Mouse (Mus musculus): ENCODE measurements around the gene Fcho1.
A peak's percentile ranks its signal among the peaks of the same experiment; 100 is the strongest.
"Not testable (repeated sequence)": the region's sequence is repeated elsewhere in the genome, so short reads cannot be mapped to it uniquely, and the experiment has no call there.

Gene Fcho1

DNA sequence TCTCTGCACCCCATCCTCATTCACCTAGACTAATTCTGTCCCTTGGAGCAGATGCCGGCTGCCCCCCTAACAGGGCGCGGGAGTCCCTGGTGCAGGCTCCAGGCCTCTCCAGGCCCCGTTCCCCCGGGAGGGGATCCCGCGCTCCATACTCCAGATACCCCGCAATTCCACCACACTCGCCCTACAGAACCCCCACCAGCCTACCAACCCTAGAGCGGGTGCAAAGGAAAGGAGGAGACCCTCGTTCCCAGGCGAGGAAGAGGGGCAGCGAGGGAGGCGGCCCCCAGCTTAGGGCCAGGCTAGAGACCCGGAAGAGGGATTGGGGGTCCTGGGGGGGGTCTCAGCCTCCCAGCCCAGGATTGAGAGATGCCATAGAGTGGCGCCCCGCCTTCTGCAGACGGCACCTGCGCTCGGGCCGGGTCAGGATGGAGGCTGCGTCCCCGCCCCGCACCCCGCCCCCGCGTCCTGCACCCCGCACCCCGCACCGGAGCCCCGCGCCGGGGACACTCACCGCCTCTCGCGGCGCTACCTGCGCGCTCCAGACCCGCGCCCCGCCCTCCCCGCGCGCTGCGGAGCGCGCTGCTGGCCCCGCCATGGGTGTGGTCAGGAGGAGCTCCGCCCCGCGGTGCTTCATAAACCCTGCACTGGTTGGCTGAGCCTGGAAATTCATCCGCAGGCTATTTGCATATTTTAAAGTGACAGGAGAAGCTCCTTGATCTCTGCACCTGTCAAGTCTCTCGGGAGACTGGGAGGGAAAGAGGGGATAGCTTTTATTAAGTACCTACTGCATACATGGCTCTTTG is at the start of gene Fcho1:
Gene Fcho1 (minus strand): TSS at position 595 of the 803 bp plus-strand sequence.
- peak; percentile 82 to 94 for DNase-seq (ENCODE audit: low spot score in 2 of 2)

GRCm38 (mm10) chr8:71771336-71771735 is 45.8 kb upstream of the Fcho1 start:
- DNase-seq (ENCODE audit: low spot score in 2 of 2) = no peak

DNA sequence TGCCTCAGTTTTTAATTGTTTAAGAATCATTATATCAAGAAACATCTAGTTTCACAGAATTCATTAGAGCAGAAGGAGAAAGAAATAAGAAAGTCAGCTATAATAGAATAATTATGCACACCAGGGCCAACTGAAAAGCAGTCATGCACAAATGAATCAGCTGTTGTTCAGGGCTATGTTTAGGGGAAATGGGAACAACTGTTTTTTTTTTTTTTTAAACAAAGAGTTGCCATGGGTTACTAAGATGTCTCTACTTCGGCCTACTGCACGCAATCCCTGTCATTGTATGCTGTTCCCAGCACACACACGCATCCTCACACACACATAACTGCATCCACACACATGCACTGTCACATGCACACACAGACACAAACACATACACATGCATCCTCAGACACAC is 33.3 kb upstream of the Fcho1 start:
- DNase-seq (ENCODE audit: low spot score in 2 of 2) = no peak

GRCm38 (mm10) chr8:71752881-71753552 is 27.5 kb upstream of the Fcho1 start:
- DNase-seq (ENCODE audit: low spot score in 2 of 2) = not testable (repeated sequence)

DNA sequence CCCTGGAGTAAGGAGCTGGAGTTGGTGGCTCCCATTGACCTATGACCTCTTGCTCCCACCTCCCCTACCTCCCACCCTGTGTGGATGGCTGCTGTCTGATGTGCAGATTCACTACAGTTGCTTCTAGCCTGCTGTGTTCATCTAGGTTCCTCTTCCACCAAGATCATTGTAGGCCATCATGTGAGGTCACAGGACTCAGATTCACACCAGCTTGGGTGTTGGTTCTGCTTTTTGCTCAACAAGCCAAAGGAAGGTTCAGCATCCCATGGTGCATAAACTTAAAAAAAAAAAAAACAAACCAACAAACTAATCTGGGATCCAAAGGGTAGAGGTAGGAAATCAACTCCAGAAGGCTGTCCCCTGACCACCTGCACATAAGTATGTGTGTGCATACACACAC is 26.7 kb upstream of the Fcho1 start:
- not testable (repeated sequence) for DNase-seq (ENCODE audit: low spot score in 2 of 2)

DNA sequence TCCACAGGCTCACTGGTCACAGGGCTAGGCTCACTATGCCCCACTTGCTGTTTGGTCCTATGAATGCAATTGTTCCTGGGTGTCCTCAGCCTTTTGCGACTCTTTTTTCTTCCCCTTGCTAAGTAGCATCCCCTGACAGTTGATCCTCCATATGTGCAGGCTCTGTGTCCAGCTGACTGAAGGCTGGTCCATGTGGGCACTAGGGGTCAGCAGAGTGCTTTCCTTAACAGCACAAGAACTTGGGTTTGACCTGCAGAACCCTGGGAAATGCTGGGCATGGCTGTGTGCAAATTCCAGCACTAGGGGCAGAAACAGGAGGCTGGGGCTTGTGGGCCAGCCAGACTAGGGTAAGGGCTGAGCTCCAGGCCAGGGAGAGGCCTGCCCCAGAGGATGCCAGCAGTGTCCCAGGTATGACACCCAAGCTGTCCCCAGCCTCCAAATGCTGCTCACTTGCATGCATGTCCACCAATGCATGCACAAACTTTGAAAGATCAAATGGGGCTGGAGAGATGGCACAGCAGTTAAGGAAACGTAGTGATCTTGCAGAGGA is 25.9 kb upstream of the Fcho1 start:
- DNase-seq (ENCODE audit: low spot score in 2 of 2) = peak in 1 of 2 experiments; percentile 65

DNA sequence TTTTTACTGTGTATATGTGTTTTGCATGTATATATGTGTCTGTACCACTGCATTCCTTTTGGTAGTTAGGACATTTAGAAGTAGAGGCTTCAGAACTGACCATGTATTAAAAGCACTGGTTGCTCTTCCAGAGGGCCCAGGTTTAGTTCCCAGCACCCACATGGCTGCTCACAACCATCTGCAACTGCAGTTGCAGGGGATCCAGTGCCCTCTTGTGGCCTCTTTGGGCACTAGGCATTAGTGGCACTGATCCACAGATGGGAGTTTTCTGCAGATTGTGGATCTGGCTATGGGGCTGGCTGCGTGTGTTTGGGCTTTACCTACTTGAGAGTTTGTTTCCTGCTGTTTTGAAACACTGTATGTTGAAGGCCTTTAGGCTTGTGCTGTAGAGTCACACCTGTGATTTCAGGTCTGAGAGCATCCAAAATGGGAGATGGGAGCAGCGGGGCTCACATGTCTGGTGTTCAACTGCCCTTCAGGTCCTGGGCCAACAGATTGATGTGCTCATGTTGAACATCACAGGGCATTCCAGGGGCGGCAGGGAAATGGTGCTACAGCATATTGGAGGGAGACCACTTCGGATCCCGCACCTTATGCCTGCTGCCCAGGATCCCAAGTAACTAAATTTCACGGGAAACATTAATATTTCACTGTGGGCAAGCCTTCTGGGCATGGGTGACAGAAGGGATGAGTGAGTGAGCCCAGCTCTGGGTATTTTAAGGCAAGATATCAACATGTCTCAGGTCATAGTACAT is 24.0 kb upstream of the Fcho1 start:
- DNase-seq (ENCODE audit: low spot score in 2 of 2) = not testable (repeated sequence)

DNA sequence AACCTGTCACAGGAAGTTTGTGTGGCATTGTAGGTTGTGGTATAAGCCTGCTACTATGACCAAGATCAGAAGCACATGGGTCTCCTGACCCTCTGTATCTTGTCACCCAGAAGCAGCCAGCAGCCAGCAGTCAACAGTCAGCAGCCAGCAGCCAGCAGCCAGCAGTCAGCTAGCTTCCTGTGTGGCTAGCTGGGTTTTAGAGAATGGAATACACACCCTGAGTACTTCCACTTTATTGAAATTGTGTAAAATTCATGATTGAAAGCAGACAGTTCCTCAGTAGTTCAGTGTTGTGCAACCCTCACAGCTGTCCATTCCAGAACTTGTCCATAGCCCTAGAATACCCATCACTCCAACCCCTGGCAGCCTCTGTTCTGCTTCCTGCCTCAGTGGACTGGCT is 21.6 kb upstream of the Fcho1 start:
- DNase-seq (ENCODE audit: low spot score in 2 of 2) = not testable (repeated sequence)

- no peak for DNase-seq (ENCODE audit: low spot score in 2 of 2)
Observed at GRCm38 (mm10) chr8:71745322-71745721, 19.8 kb upstream of the Fcho1 start.

GRCm38 (mm10) chr8:71742783-71743182 is 17.3 kb upstream of the Fcho1 start:
- no peak for DNase-seq (ENCODE audit: low spot score in 2 of 2)

DNA sequence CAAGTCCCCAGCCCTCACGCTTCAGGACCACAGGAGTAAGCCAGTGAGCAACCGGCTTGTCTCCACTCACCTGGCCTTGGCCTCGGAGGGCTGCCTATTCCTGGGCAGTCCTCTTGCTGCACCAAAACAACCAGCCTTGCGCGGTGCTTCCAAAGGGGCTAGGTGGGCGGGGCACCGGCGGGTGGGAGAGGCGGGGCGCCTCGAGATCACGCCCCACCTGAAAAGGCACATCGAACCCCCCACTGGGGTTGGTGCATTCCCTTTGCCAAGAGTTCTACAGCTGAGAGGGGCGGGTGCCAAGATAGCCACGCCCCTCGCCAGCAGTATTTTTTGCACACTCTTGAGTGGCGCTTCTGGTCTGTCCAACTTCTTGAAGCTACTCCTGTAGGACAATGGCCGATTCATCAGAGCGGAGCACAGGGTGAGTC is 16.2 kb upstream of the Fcho1 start:
- DNase-seq (ENCODE audit: low spot score in 2 of 2) = no peak

DNA sequence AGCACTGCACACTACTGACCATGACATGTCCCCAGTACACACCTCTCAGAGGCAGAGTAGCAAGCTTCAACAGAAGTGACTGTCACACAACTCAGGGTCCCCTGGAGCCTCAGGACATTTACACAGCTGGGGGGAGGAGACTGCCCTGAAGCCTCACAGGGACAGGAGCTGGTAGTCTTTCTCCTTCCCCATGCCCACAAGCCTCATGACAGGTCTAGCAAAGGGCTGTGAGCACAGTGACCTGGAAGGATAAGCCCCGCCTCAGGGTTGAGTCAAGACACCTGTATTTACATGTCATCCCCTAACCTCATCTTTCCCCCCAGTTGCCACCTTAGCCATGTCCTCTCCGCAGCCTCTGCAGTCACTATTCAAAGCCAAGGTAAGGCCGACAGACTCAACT is 15.7 kb upstream of the Fcho1 start:
- peak in 1 of 2 experiments; percentile 11 for DNase-seq (ENCODE audit: low spot score in 2 of 2)

- peak in 1 of 2 experiments; percentile 9 for DNase-seq (ENCODE audit: low spot score in 2 of 2)
Observed at GRCm38 (mm10) chr8:71738316-71738715, 12.8 kb upstream of the Fcho1 start.

DNA sequence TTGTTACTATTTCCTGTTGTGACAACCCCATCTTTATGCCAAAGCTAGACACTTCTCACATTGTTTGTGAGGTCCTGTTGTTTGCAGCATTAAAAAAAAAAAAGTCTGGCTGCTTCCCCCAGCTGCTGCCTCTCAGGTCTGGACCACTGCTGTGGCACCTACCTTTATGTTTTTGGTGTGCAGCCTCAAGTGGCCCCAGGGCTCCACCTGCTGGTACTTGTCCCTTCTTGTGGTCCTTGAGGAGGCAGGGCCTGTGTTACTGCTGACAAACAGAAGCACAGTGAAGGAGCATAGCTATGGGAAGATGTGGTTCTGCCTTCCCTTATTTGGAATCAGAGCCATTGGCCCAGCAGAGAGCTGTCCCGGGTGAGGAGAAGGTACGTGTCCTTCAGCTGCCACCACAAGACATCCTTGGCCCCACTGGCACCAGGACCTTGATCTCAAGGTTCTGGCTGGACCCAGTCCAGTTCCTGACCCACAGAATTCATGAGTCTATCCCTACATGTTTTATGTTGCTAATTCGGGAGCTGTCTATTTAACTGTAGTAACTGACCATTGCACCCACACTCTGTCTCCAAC is 6.2 kb upstream of the Fcho1 start:
- DNase-seq (ENCODE audit: low spot score in 2 of 2) = peak; percentile 65 to 87

GRCm38 (mm10) chr8:71728826-71729620 is 3.5 kb upstream of the Fcho1 start:
- DNase-seq (ENCODE audit: low spot score in 2 of 2) = peak in 1 of 2 experiments; percentile 40

GRCm38 (mm10) chr8:71728240-71728785 is 2.8 kb upstream of the Fcho1 start:
- peak in 1 of 2 experiments; percentile 68 for DNase-seq (ENCODE audit: low spot score in 2 of 2)

- peak; percentile 37 to 50 for DNase-seq (ENCODE audit: low spot score in 2 of 2)
Observed at GRCm38 (mm10) chr8:71724389-71724788, 1.1 kb downstream of the Fcho1 start.

DNA sequence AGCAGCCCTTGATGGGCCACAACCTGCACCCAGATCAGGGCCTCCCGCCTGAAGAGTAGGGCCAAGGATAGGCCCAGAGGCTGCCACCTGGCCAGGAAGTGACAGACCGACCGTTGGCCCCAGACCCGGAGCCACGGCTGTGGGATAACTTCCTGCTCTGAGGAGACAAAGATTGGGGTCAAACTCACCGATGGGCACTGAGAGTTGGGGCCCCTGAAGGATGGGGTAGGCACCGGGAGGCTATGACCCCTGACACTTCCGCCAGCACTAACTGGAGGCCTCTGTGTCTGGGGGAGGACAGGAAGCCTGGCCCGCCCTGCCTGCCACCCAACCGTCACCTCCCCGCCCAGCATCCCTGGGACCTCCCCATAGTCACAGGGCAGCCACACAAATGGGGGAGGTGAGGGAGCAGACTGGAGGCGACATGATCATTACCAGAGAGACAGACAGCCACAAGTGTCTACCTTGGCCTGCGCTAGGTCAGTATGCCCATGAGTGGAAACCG is 2.4 kb downstream of the Fcho1 start:
- peak; percentile 79 to 88 for DNase-seq (ENCODE audit: low spot score in 2 of 2)

DNA sequence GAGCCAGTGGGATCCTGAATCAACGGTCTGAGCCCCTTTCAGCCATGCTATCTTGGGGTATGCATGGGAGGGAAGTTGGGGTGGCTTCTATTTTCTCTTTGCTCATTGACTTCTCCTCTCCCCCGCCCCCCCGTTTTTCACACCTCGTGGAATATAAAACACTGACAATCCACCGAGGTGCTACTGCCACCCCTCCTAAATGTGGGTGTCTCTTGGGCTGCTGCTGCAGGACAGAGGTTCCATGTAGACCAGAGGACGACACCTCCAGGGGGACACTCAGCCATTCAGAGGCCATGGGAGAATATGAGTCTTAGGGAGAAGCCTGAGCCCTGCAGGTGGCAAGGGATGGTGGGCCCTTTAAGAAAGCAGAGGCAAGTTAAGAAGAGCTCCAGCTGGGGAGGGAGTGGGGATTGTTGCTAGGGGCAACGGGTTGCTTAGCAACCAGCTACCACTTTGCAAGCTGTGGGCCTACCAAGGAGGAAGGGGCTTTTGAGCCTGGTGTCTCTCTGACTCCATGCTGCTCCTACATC is 5.5 kb downstream of the Fcho1 start:
- DNase-seq (ENCODE audit: low spot score in 2 of 2) = peak in 1 of 2 experiments; percentile 45

- DNase-seq (ENCODE audit: low spot score in 2 of 2) = peak; percentile 71 to 86
Observed at GRCm38 (mm10) chr8:71719218-71719617, 6.3 kb downstream of the Fcho1 start.
